Mouse (Mus musculus): ENCODE results near the gene Tmem63c.

DNA sequence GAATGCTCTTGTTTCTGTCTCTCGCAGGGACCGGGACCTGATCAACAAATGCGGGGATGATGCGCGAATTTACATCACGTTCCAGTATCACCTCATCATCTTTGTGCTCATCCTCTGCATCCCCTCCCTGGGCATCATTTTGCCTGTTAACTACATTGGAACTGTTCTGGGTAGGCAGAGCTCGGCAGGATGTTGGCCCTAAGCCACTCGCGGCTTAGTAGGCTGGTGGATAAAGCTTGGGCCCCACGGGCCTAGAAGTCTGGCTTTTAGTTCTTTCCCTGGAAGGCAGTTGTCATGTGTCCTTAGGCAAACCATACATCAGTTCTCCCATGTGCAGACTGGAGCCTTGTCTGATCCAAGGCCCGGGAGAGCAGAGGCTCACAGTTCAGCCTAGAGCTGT lies 44.3 kb downstream of the Tmem63c start:
- TF ChIP-seq CTCF (IDR thresholded peaks at IDR 0.05) = no peak
- no peak for TF ChIP-seq EP300 (IDR thresholded peaks at IDR 0.05)
